Mouse (Mus musculus) ES-E14 (cell line): ENCODE results near the gene Arhgef19.

Experiments
- CHD2 ChIP-seq: IDR thresholded peaks from 2 replicates; pipeline ENCODE4 v1.6.1; 2014; ENCODE audit warnings: mild to moderate bottlenecking, low read depth, low read length, inconsistent platforms
- HCFC1 ChIP-seq: IDR thresholded peaks from 2 replicates; pipeline ENCODE4 v1.6.1; 2012; ENCODE audit warnings: low read length, inconsistent platforms, borderline replicate concordance; ENCODE audit not compliant: insufficient read depth
- ZC3H11A ChIP-seq: IDR thresholded peaks from 2 replicates; pipeline ENCODE4 v1.6.1; 2012; ENCODE audit warnings: low read depth, mild to moderate bottlenecking, inconsistent platforms, low read length, borderline replicate concordance
- ZNF384 ChIP-seq: IDR thresholded peaks from 2 replicates; pipeline ENCODE4 v1.6.1; 2012; ENCODE audit warnings: low read depth, low read length, inconsistent platforms

DNA sequence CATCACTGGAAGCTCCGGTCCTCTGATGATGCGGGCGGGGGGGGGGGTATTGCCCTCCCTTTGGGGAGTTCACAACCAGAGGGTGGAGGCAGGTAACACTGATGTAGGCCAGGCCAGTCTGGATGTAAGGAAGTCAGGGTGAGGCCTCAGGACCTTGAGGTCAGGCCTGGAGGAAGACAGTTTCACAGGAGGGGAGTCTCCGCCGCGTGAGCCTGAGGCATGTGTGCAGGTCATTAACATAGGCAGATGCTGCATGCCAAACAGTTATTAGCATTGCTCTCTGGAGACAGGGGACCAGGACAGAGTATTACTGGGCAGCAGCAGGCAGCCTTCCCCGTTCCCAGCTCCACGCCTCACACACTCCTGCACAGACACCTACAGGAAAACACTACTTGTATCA is 48.9 kb downstream of the Arhgef19 start:
- TF ChIP-seq CHD2 (no peak), ZNF384 (no peak), HCFC1 (no peak), ZC3H11A (no peak)
